Mouse (Mus musculus): ENCODE data around the gene Kank2.

Gene Kank2

GRCm38 (mm10) chr9:21750370-21750769, 48.2 kb downstream of the Kank2 start:
- DNase-seq (ENCODE audit: low spot score) = no peak

- no peak for DNase-seq (ENCODE audit: low spot score)
These were observed 49.0 kb downstream of the Kank2 start for GRCm38 (mm10) chr9:21749382-21750118.

- no peak for DNase-seq (ENCODE audit: low spot score)
These were observed 50.1 kb downstream of the Kank2 start for GRCm38 (mm10) chr9:21748491-21748890.

GRCm38 (mm10) chr9:21748033-21748432, 50.5 kb downstream of the Kank2 start:
- DNase-seq (ENCODE audit: low spot score) = no peak

GRCm38 (mm10) chr9:21747238-21747774, 51.2 kb downstream of the Kank2 start:
- DNase-seq (ENCODE audit: low spot score) = no peak

- no peak for DNase-seq (ENCODE audit: low spot score)
These were observed 57.0 kb downstream of the Kank2 start for GRCm38 (mm10) chr9:21741514-21741913.

GRCm38 (mm10) chr9:21740427-21740826, 58.1 kb downstream of the Kank2 start:
- no peak for DNase-seq (ENCODE audit: low spot score)

- DNase-seq (ENCODE audit: low spot score) = no peak
These were observed 59.8 kb downstream of the Kank2 start for GRCm38 (mm10) chr9:21738776-21739175.

- no peak for DNase-seq (ENCODE audit: low spot score)
These were observed 61.4 kb downstream of the Kank2 start for GRCm38 (mm10) chr9:21737188-21737587.

GRCm38 (mm10) chr9:21736580-21736979, 62.0 kb downstream of the Kank2 start:
- DNase-seq (ENCODE audit: low spot score) = no peak

- DNase-seq (ENCODE audit: low spot score) = no peak
These were observed 63.4 kb downstream of the Kank2 start for GRCm38 (mm10) chr9:21735126-21735525.

- DNase-seq (ENCODE audit: low spot score) = no peak
These were observed 64.6 kb downstream of the Kank2 start for GRCm38 (mm10) chr9:21733989-21734388.

GRCm38 (mm10) chr9:21733446-21733845, 65.1 kb downstream of the Kank2 start:
- no peak for DNase-seq (ENCODE audit: low spot score)

GRCm38 (mm10) chr9:21732288-21732687, 66.3 kb downstream of the Kank2 start:
- no peak for DNase-seq (ENCODE audit: low spot score)

- no peak for DNase-seq (ENCODE audit: low spot score)
These were observed 69.3 kb downstream of the Kank2 start for GRCm38 (mm10) chr9:21729264-21729663.

- no peak for DNase-seq (ENCODE audit: low spot score)
These were observed 70.2 kb downstream of the Kank2 start for GRCm38 (mm10) chr9:21728261-21728832.

- no peak for DNase-seq (ENCODE audit: low spot score)
These were observed 72.1 kb downstream of the Kank2 start for GRCm38 (mm10) chr9:21726218-21726975.

- DNase-seq (ENCODE audit: low spot score) = no peak
These were observed 73.1 kb downstream of the Kank2 start for GRCm38 (mm10) chr9:21725224-21726121.

- peak; percentile 94 for DNase-seq (ENCODE audit: low spot score)
These were observed 74.4 kb downstream of the Kank2 start for GRCm38 (mm10) chr9:21724147-21724536.

GRCm38 (mm10) chr9:21723377-21724146, 75.0 kb downstream of the Kank2 start, which contains the start of gene Ldlr:
Ldlr (plus strand) TSS chr9:21723483.
- peak; percentile 91 for DNase-seq (ENCODE audit: low spot score)

- DNase-seq (ENCODE audit: low spot score) = no peak
These were observed 77.5 kb downstream of the Kank2 start for GRCm38 (mm10) chr9:21721036-21721435.

All from retina, embryonic 14.5 days (tissue).